Comparison of ENCODE assay signal across 16 mouse cellular contexts in the genomic region with DNA sequence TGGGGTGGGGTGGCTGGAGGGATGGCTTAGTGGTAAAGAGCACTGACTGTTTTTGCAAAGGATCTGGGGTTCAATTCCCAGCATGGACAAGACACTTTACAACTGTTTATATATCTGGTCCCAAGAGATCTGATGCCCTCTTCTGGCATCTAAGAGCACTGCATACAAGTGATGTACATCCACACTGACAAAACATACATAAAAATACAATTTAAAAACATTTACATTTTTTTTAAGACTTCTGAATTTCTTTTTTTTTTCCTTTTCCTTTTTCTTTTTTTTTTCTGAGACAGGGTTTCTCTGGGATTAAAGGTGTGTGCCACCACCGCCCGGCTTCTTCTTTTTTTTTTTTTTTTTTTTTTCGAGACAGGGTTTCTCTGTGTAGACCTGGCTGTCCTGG. TPM values are rescaled to one million over a fixed set of nuclear protein-coding genes. Genes with fewer than 3 reads are reported as not detected.
A peak's percentile ranks its signal among the peaks of the same experiment; 100 is the strongest.
DNase-seq lines count a peak whose midpoint lies in the region; ATAC-seq and TF ChIP-seq lines count a peak whose summit lies in the region.
"Had no signal": no experiment of that assay in that cellular context is flagged by ENCODE, and none has a peak within 500 bp of the region (broad histone marks: within the 10 kb centered on the region; RNA-seq: fewer than 3 reads in every experiment).

No protein-coding gene starts in this region.

- DNase-seq in heart, adult 2 months, result no peak
- DNase-seq in heart, postnatal 25 days (ENCODE audit: low spot score), result no peak
- peak; percentile 10 for DNase-seq in lung, postnatal 36 days
- no peak for DNase-seq in lung, postnatal 25 days (ENCODE audit: low spot score)
- no peak for DNase-seq in Patski (ENCODE audit: low read depth, low spot score)
- peak; percentile 31 for DNase-seq in splenic B cell, adult 2 months (ENCODE audit: low read depth, low spot score)
- DNase-seq in adrenal gland, adult (ENCODE audit: inconsistent age in 2 of 2, low spot score in 1 of 2), result no peak
- DNase-seq: right cerebral cortex, postnatal 25 days had no signal

- intact Hi-C loops in heart, adult 2 months (cut with DNase I), result no loop called here
- intact Hi-C loops in heart, postnatal 25 days (cut with DNase I), result no loop called here

- H3K36me3 ChIP-seq in heart, adult 2 months (ENCODE audit: control insufficient read depth, insufficient read depth, low read length), result no peaks in the 10 kb centered on the region
- H3K36me3 ChIP-seq in splenic B cell, adult 2 months (ENCODE audit: control insufficient read depth, insufficient read depth, low read length, poor library complexity, severe bottlenecking), result no peaks in the 10 kb centered on the region
- H3K36me3 ChIP-seq: stomach, embryonic 15.5 days had no signal

- H3K27ac ChIP-seq in heart, adult 2 months, result no peak overlapping the region
- H3K27ac ChIP-seq: hindbrain, embryonic 14.5 days; macrophage; neural tube, embryonic 13.5 days; stomach, embryonic 15.5 days had no signal

- POLR2A ChIA-PET in Patski (lab: Charles Lee), result interaction anchor here (1.2 kb wide), 1 partner anchor 27 kb away, joined by 4 read pairs; no protein-coding TSS in a partner anchor

- no peak overlapping the region for H3K4me3 ChIP-seq in heart, adult 2 months

- peak; percentile 53 for TF ChIP-seq CTCF in heart, adult 2 months (IDR thresholded peaks at IDR 0.05)
- peak; percentile 54 for TF ChIP-seq CTCF in Patski (IDR thresholded peaks at IDR 0.05)

- CTCF ChIA-PET in Patski (lab: Charles Lee), result interaction anchor here (1.6 kb wide), 1 partner anchor 157 kb away, joined by 3 read pairs; no protein-coding TSS in a partner anchor

- no peaks in the 10 kb centered on the region for H3K79me2 ChIP-seq in heart, adult 2 months (replicated peaks; ENCODE audit: control insufficient read depth, insufficient read depth, low read length)

- 100% methylated on average over 2 of the region's 3 CpGs for WGBS in heart, adult 2 months

- in situ Hi-C loops in Patski (cut with MboI; ENCODE audit: low pct_unique_long_range_greater_than_20kb), result no loop called here

- TF ChIP-seq EP300 in heart, adult 2 months (IDR thresholded peaks at IDR 0.05; ENCODE audit: insufficient read depth, low read depth, low read length), result no peak

- H3K4me1 ChIP-seq in heart, adult 2 months (ENCODE audit: control insufficient read depth, insufficient read depth, low read length), result no peaks in the 10 kb centered on the region

- no peaks in the 10 kb centered on the region; the same call in 1 of the 2 replicates for H3K27me3 ChIP-seq in heart, adult 2 months (ENCODE audit: control insufficient read depth, insufficient read depth, low read length)
- no peaks in the 10 kb centered on the region for H3K27me3 ChIP-seq in Patski
- H3K27me3 ChIP-seq in splenic B cell, adult 2 months (ENCODE audit: control insufficient read depth, insufficient read depth, low read length, poor library complexity, severe bottlenecking), result no peaks in the 10 kb centered on the region
- H3K27me3 ChIP-seq: stomach, embryonic 15.5 days had no signal

- H3K9ac ChIP-seq in heart, adult 2 months (ENCODE audit: low read depth, low read length), result no peak overlapping the region
- H3K9ac ChIP-seq: hindbrain, embryonic 14.5 days; neural tube, embryonic 13.5 days; stomach, embryonic 15.5 days had no signal

- ATAC-seq in Patski, result no peak
- ATAC-seq in erythroblast, adult 5-6 weeks (replicated peaks; ENCODE audit: low FRiP score, poor library complexity, severe bottlenecking), result no peak
- ATAC-seq: forebrain, embryonic 16.5 days had no signal

- TF ChIP-seq POLR2A in heart, adult 2 months (IDR thresholded peaks at IDR 0.05; ENCODE audit: insufficient read depth, low read depth, low read length), result no peak

RNA-seq across cellular contexts. Expression of gene Snf8, which starts 1.4 kb away (rescaled TPM):
- total RNA-seq in heart, adult 2 months (2021), result 10 to 100 TPM; 44.9 to 49.1 TPM
- 18.8 and 23.0 TPM in 2 replicates for polyA plus RNA-seq in heart, adult 2 months (2012; rRNA removed)
- total RNA-seq in heart, postnatal 25 days (2021), result 10 to 100 TPM; 45.7 to 46.9 TPM
- polyA plus RNA-seq in Patski (2021), result 100 TPM
- total RNA-seq in erythroblast, adult 5-6 weeks (2015; ENCODE audit: low replicate concordance), result 25.7 and 27.9 TPM in 2 replicates
- 11.3 and 37.1 TPM in 2 replicates for total RNA-seq in erythroblast, adult 5-6 weeks (2017; ENCODE audit: low replicate concordance)

RNA-seq across cellular contexts. Expression of gene Gip, which starts 8.9 kb away (rescaled TPM):
- total RNA-seq in heart, adult 2 months (2021), result not detected
- polyA plus RNA-seq in heart, adult 2 months (2012; rRNA removed), result not detected in 2 replicates
- not detected for total RNA-seq in heart, postnatal 25 days (2021)
- not detected for polyA plus RNA-seq in Patski (2021)
- not detected in 2 replicates for total RNA-seq in erythroblast, adult 5-6 weeks (2015; ENCODE audit: low replicate concordance)
- not detected in 2 replicates for total RNA-seq in erythroblast, adult 5-6 weeks (2017; ENCODE audit: low replicate concordance)
- total RNA-seq: left cerebral cortex, postnatal 36 days had no signal
- polyA plus RNA-seq: forebrain, embryonic 16.5 days; hindbrain, embryonic 14.5 days; macrophage; neural tube, embryonic 13.5 days had no signal

RNA-seq across cellular contexts. Expression of gene Igf2bp1, which starts 27.5 kb away (rescaled TPM):
- total RNA-seq in heart, adult 2 months (2021), result under 1 TPM; 0.05 to 0.23 TPM
- polyA plus RNA-seq in heart, adult 2 months (2012; rRNA removed), result 0.31 TPM in 1 of 2 replicates, not detected in the other
- under 1 TPM; 0.23 to 0.25 TPM for total RNA-seq in heart, postnatal 25 days (2021)
- polyA plus RNA-seq in Patski (2021), result 1.2 TPM
- not detected in 2 replicates for total RNA-seq in erythroblast, adult 5-6 weeks (2015; ENCODE audit: low replicate concordance)
- not detected in 2 replicates for total RNA-seq in erythroblast, adult 5-6 weeks (2017; ENCODE audit: low replicate concordance)
- polyA plus RNA-seq: large intestine, adult 2 months; macrophage had no signal

RNA-seq across cellular contexts. Expression of gene Ube2z, which starts 31.9 kb away (rescaled TPM):
- total RNA-seq in heart, adult 2 months (2021), result 10 to 100 TPM; 29.5 to 29.7 TPM
- 22.9 and 41.1 TPM in 2 replicates for polyA plus RNA-seq in heart, adult 2 months (2012; rRNA removed)
- total RNA-seq in heart, postnatal 25 days (2021), result 10 to 100 TPM; 29.0 to 32.2 TPM
- 74.0 TPM for polyA plus RNA-seq in Patski (2021)
- total RNA-seq in erythroblast, adult 5-6 weeks (2015; ENCODE audit: low replicate concordance), result 7.1 TPM in 2 replicates
- 9.2 and 10.3 TPM in 2 replicates for total RNA-seq in erythroblast, adult 5-6 weeks (2017; ENCODE audit: low replicate concordance)

RNA-seq across cellular contexts. Expression of gene Atp5g1, which starts 42.2 kb away (rescaled TPM):
- 1,000 to 10,000 TPM; 3,096 to 3,522 TPM for total RNA-seq in heart, adult 2 months (2021)
- polyA plus RNA-seq in heart, adult 2 months (2012; rRNA removed), result 5,903 and 6,025 TPM in 2 replicates
- total RNA-seq in heart, postnatal 25 days (2021), result 1,000 to 10,000 TPM; 3,505 to 3,833 TPM
- 605 TPM for polyA plus RNA-seq in Patski (2021)
- total RNA-seq in erythroblast, adult 5-6 weeks (2015; ENCODE audit: low replicate concordance), result 127 and 128 TPM in 2 replicates
- total RNA-seq in erythroblast, adult 5-6 weeks (2017; ENCODE audit: low replicate concordance), result 4.8 and 21.7 TPM in 2 replicates

Comparison
In these comparisons a context has a peak if more than half of its experiments do, and no peak if none do; other contexts are left out.
1. DNase-seq: peak in lung, postnatal 36 days (single experiment) and splenic B cell, adult 2 months (single experiment); none in heart, adult 2 months (0 of 2), heart, postnatal 25 days (single experiment), lung, postnatal 25 days (single experiment), Patski (single experiment) and adrenal gland, adult (0 of 2).